Mouse (Mus musculus): ENCODE data around the gene Cgnl1. TPM values are rescaled to one million over a fixed set of nuclear protein-coding genes. Genes with fewer than 3 reads are reported as not detected.

The Cgnl1 gene
- polyA plus RNA-seq, 1 experiment from 2014 or later, result 33.8 TPM

GRCm38 (mm10) chr9:71670677-71671076, 100.7 kb downstream of the Cgnl1 start:
- no peak for TF ChIP-seq CTCF (IDR thresholded peaks at IDR 0.05; ENCODE audit: low read depth)
- Histone ChIP-seq H3K4me1 (replicated peaks; ENCODE audit: insufficient read depth, low read length) (peaks cover 8% of the 10 kb centered on the region), H3K9ac (ENCODE audit: low read depth, low read length) (no peak overlapping the region), H3K36me3 (ENCODE audit: insufficient read depth, low read length) (no peaks in the 10 kb centered on the region; the same call in 1 of the 2 replicates), H3K27ac (peak overlapping the region; percentile 37; the same call in 1 of the 2 replicates), H3K27me3 (ENCODE audit: insufficient read depth, low read length) (no peaks in the 10 kb centered on the region), H3K4me2 (ENCODE audit: low read length) (no peak overlapping the region), H3K4me3 (replicated peaks; ENCODE audit: low read depth, low read length) (no peak overlapping the region), H3K9me3 (replicated peaks; ENCODE audit: low read length) (no peaks in the 10 kb centered on the region; the same call in 1 of the 2 replicates)
- 53% methylated on average over 5 of the region's 5 CpGs for WGBS
- DNase-seq (ENCODE audit: low spot score) (no peak), ATAC-seq (replicated peaks; ENCODE audit: low FRiP score, low read depth) (no peak)

- WGBS, result 18% methylated on average over 5 of the region's 5 CpGs
- no peak overlapping the region for H3K4me2 ChIP-seq (ENCODE audit: low read length)
- TF ChIP-seq CTCF (IDR thresholded peaks at IDR 0.05; ENCODE audit: low read depth), result no peak
- H3K9me3 ChIP-seq (replicated peaks; ENCODE audit: low read length), result no peaks in the 10 kb centered on the region; the same call in 1 of the 2 replicates
- no peaks in the 10 kb centered on the region; the same call in 1 of the 2 replicates for H3K36me3 ChIP-seq (ENCODE audit: insufficient read depth, low read length)
- no peak overlapping the region for H3K9ac ChIP-seq (ENCODE audit: low read depth, low read length)
- no peak overlapping the region for H3K4me3 ChIP-seq (replicated peaks; ENCODE audit: low read depth, low read length)
- peaks cover 19% of the 10 kb centered on the region for H3K4me1 ChIP-seq (replicated peaks; ENCODE audit: insufficient read depth, low read length)
- no peaks in the 10 kb centered on the region for H3K27me3 ChIP-seq (ENCODE audit: insufficient read depth, low read length)
- peak; percentile 47 for DNase-seq (ENCODE audit: low spot score)
- ATAC-seq (replicated peaks; ENCODE audit: low FRiP score, low read depth), result no peak
- H3K27ac ChIP-seq, result peak overlapping the region; percentile 74
Measured at GRCm38 (mm10) chr9:71667616-71668015, 103.8 kb downstream of the Cgnl1 start.

GRCm38 (mm10) chr9:71666432-71666831, 105.0 kb downstream of the Cgnl1 start:
- Histone ChIP-seq H3K36me3 (ENCODE audit: insufficient read depth, low read length) (no peaks in the 10 kb centered on the region), H3K4me3 (replicated peaks; ENCODE audit: low read depth, low read length) (no peak overlapping the region), H3K9ac (ENCODE audit: low read depth, low read length) (no peak overlapping the region), H3K4me1 (replicated peaks; ENCODE audit: insufficient read depth, low read length) (peaks cover 19% of the 10 kb centered on the region), H3K4me2 (ENCODE audit: low read length) (no peak overlapping the region), H3K27ac (peak overlapping the region; percentile 74; the same call in 1 of the 2 replicates), H3K27me3 (ENCODE audit: insufficient read depth, low read length) (no peaks in the 10 kb centered on the region), H3K9me3 (replicated peaks; ENCODE audit: low read length) (no peaks in the 10 kb centered on the region)
- no peak for TF ChIP-seq CTCF (IDR thresholded peaks at IDR 0.05; ENCODE audit: low read depth)
- ATAC-seq (replicated peaks; ENCODE audit: low FRiP score, low read depth) (no peak), DNase-seq (ENCODE audit: low spot score) (no peak)
- 66% methylated on average over 6 of the region's 6 CpGs for WGBS

- Histone ChIP-seq H3K9ac (ENCODE audit: low read depth, low read length) (no peak overlapping the region), H3K36me3 (ENCODE audit: insufficient read depth, low read length) (no peaks in the 10 kb centered on the region), H3K27me3 (ENCODE audit: insufficient read depth, low read length) (no peaks in the 10 kb centered on the region), H3K4me1 (replicated peaks; ENCODE audit: insufficient read depth, low read length) (peaks cover 23% of the 10 kb centered on the region), H3K9me3 (replicated peaks; ENCODE audit: low read length) (no peaks in the 10 kb centered on the region), H3K4me2 (ENCODE audit: low read length) (no peak overlapping the region), H3K4me3 (replicated peaks; ENCODE audit: low read depth, low read length) (no peak overlapping the region), H3K27ac (no peak overlapping the region)
- ATAC-seq (replicated peaks; ENCODE audit: low FRiP score, low read depth), result no peak
- DNase-seq (ENCODE audit: low spot score), result no peak
- no peak for TF ChIP-seq CTCF (IDR thresholded peaks at IDR 0.05; ENCODE audit: low read depth)
- 76% methylated on average over 3 of the region's 3 CpGs for WGBS
Measured at GRCm38 (mm10) chr9:71665493-71665892, 105.9 kb downstream of the Cgnl1 start.

- Histone ChIP-seq H3K9me3 (replicated peaks; ENCODE audit: low read length) (no peaks in the 10 kb centered on the region), H3K36me3 (ENCODE audit: insufficient read depth, low read length) (no peaks in the 10 kb centered on the region), H3K27ac (peak overlapping the region; percentile 87), H3K9ac (ENCODE audit: low read depth, low read length) (no peak overlapping the region), H3K27me3 (ENCODE audit: insufficient read depth, low read length) (no peaks in the 10 kb centered on the region), H3K4me1 (replicated peaks; ENCODE audit: insufficient read depth, low read length) (peaks cover 30% of the 10 kb centered on the region), H3K4me2 (ENCODE audit: low read length) (no peak overlapping the region), H3K4me3 (replicated peaks; ENCODE audit: low read depth, low read length) (no peak overlapping the region)
- 97% methylated on average over 3 of the region's 3 CpGs for WGBS
- no peak for TF ChIP-seq CTCF (IDR thresholded peaks at IDR 0.05; ENCODE audit: low read depth)
- ATAC-seq (replicated peaks; ENCODE audit: low FRiP score, low read depth) (no peak), DNase-seq (ENCODE audit: low spot score) (no peak)
Measured at GRCm38 (mm10) chr9:71664855-71665254, 106.5 kb downstream of the Cgnl1 start.

GRCm38 (mm10) chr9:71663421-71664217, 107.8 kb downstream of the Cgnl1 start:
- peak; percentile 89 for ATAC-seq (replicated peaks; ENCODE audit: low FRiP score, low read depth)
- 34% methylated on average over 11 of the region's 11 CpGs for WGBS
- no peak for TF ChIP-seq CTCF (IDR thresholded peaks at IDR 0.05; ENCODE audit: low read depth)
- DNase-seq (ENCODE audit: low spot score), result peak; percentile 70
- H3K4me3 ChIP-seq (replicated peaks; ENCODE audit: low read depth, low read length), result no peak overlapping the region
- H3K9ac ChIP-seq (ENCODE audit: low read depth, low read length), result 0 out of 2 replicates have a peak overlapping the region, but pooled peaks have one; percentile 0
- H3K36me3 ChIP-seq (ENCODE audit: insufficient read depth, low read length), result no peaks in the 10 kb centered on the region
- H3K27ac ChIP-seq, result peak overlapping the region; percentile 87
- peaks cover 33% of the 10 kb centered on the region for H3K4me1 ChIP-seq (replicated peaks; ENCODE audit: insufficient read depth, low read length)
- H3K4me2 ChIP-seq (ENCODE audit: low read length), result no peak overlapping the region
- no peaks in the 10 kb centered on the region for H3K9me3 ChIP-seq (replicated peaks; ENCODE audit: low read length)
- H3K27me3 ChIP-seq (ENCODE audit: insufficient read depth, low read length), result no peaks in the 10 kb centered on the region

Data from kidney, postnatal 0 days (tissue).